In genomic region chr7:139956658-139957057, GRCm38 (mm10) we compare ENCODE assay signal across 22 mouse cellular contexts. TPM values are rescaled to one million over a fixed set of nuclear protein-coding genes. Genes with fewer than 3 reads are reported as not detected.
"Had no signal": no experiment of that assay in that cellular context is flagged by ENCODE, and none has a peak within 500 bp of the region (broad histone marks: within the 10 kb centered on the region; RNA-seq: fewer than 3 reads in every experiment).

No protein-coding gene starts in this region.

- DNase-seq: retina, postnatal 1 day; right cerebral cortex, adult 18-20 months; right cerebral cortex, postnatal 14 days; right cerebral cortex, postnatal 25 days; right cerebral cortex, postnatal 4 days; spleen, adult 18-20 months; thymus, adult 18-20 months; thymus, adult 2 months; thymus, postnatal 14 days; thymus, postnatal 25 days; thymus, postnatal 36 days; thymus, postnatal 4 days had no signal

- H3K4me3 ChIP-seq: neural tube, embryonic 12.5 days; neural tube, embryonic 13.5 days; neural tube, embryonic 15.5 days; stomach, embryonic 15.5 days had no signal

- H3K27ac ChIP-seq: neural tube, embryonic 12.5 days; neural tube, embryonic 13.5 days; neural tube, embryonic 15.5 days; stomach, embryonic 15.5 days; stomach, postnatal 0 days had no signal

- H3K4me2 ChIP-seq: neural tube, embryonic 12.5 days; neural tube, embryonic 13.5 days; neural tube, embryonic 15.5 days; stomach, embryonic 15.5 days had no signal

- H3K9ac ChIP-seq: neural tube, embryonic 12.5 days; neural tube, embryonic 13.5 days; neural tube, embryonic 15.5 days; stomach, embryonic 15.5 days had no signal

- H3K27me3 ChIP-seq: stomach, embryonic 15.5 days had no signal

- H3K4me1 ChIP-seq: neural tube, embryonic 12.5 days; neural tube, embryonic 15.5 days had no signal

- H3K36me3 ChIP-seq: neural tube, embryonic 12.5 days; neural tube, embryonic 13.5 days; neural tube, embryonic 15.5 days; stomach, embryonic 15.5 days had no signal

- H3K9me3 ChIP-seq: neural tube, embryonic 12.5 days; neural tube, embryonic 13.5 days; neural tube, embryonic 15.5 days; stomach, embryonic 15.5 days had no signal

RNA-seq across cellular contexts. Expression of gene Utf1, which starts 13.1 kb away (rescaled TPM):
- total RNA-seq: neutrophil, adult 5-6 weeks had no signal
- polyA plus RNA-seq: neural tube, embryonic 12.5 days; neural tube, embryonic 13.5 days; neural tube, embryonic 14.5 days; neural tube, embryonic 15.5 days; stomach, embryonic 14.5 days; stomach, embryonic 16.5 days; stomach, postnatal 0 days; urinary bladder, adult 2 months had no signal
